Mouse (Mus musculus) ovary, adult 2 months (tissue): Measurements from ENCODE around the gene Nhsl2. TPM values are rescaled to one million over a fixed set of nuclear protein-coding genes. Genes with fewer than 3 reads are reported as not detected.

Experiments used
- polyA plus RNA-seq: library from polyadenylated mRNA; depleted of rRNA; stranded (reverse); fragments of >200 nt; gene quantifications from 2 replicates; pipeline ENCODE4 v1.2.3, GENCODE M21; 2012; rRNA removed

Nhsl2 gene
- polyA plus RNA-seq: 5.1 and 16.9 TPM in 2 replicates

DNA sequence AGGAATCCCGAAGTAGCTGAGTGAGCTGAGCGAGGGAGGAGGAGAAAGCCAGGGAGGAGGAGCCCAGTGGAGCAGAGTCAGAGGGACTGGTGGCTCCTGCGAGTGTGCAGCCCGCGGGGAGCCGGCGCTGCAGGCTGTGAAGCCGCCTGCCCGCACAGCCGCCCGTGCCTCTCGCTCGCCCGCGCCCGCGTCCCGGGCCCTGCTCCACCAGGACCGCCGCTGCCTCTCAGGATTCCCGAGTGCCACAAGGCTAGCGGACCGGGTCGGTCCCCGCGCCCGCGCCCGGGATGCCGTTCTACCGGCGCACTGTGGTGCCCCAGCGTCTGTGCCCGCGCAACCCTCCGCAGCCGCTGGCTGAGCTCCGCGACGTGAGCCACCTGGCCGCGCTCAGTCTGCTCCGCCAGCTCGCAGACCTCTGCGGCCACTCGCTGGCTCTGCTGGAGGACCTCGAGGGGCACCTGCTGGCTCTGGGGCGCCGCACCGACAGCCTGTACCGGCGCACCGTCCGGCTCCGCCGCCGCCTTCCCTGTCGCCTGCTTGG is at the start of gene Nhsl2:
Gene Nhsl2 (plus strand): TSS at position 105 of the 541 bp plus-strand sequence.

GRCm38 (mm10) chrX:102070591-102071471 is 221.6 kb downstream of the Nhsl2 start, which contains the start of gene Rtl5:
TSS of gene Rtl5 (minus strand) at chrX:102071304.

GRCm38 (mm10) chrX:102119042-102119864 is 270.1 kb downstream of the Nhsl2 start, which contains the start of gene Pin4:
TSS of gene Pin4 (plus strand) at chrX:102119447.

Other genes starting within 250 kb of the Nhsl2 start
- gene Ogt, start 209.3 kb upstream of the Nhsl2 start, polyA plus RNA-seq: 72.2 and 87.5 TPM in 2 replicates
- 4.8 and 5.1 TPM in 2 replicates for gene Cxcr3, start 115.1 kb upstream of the Nhsl2 start, polyA plus RNA-seq
- gene Gm4779, start 55.0 kb upstream of the Nhsl2 start, polyA plus RNA-seq: 0.43 and 1.0 TPM in 2 replicates
- 0.15 and 0.17 TPM in 2 replicates for gene 8030474K03Rik, start 54.7 kb upstream of the Nhsl2 start, polyA plus RNA-seq
- gene Rtl5, start 221.9 kb downstream of the Nhsl2 start, polyA plus RNA-seq: 6.0 and 6.5 TPM in 2 replicates